8 mouse cellular contexts compared by ENCODE assay signal in genomic region chr3:9520728-9521054, GRCm38 (mm10).
DNase-seq lines count a peak whose midpoint lies in the region; ATAC-seq and TF ChIP-seq lines count a peak whose summit lies in the region.

No protein-coding gene starts in this region.

- H3K9me3 ChIP-seq in lung, embryonic 14.5 days (ENCODE audit: low read depth, low read length) = no peaks in the 10 kb centered on the region
- no peaks in the 10 kb centered on the region for H3K9me3 ChIP-seq in embryonic facial prominence, embryonic 14.5 days (ENCODE audit: control insufficient read depth, low read length)
- no peaks in the 10 kb centered on the region for H3K9me3 ChIP-seq in intestine, embryonic 14.5 days (ENCODE audit: control insufficient read depth, low read length)
- no peaks in the 10 kb centered on the region for H3K9me3 ChIP-seq in neural tube, embryonic 14.5 days (ENCODE audit: control insufficient read depth, low read length)

- no peak overlapping the region for H3K4me3 ChIP-seq in lung, embryonic 14.5 days (ENCODE audit: low read depth, low read length)
- no peak overlapping the region for H3K4me3 ChIP-seq in embryonic facial prominence, embryonic 14.5 days (ENCODE audit: low read depth, low read length)
- H3K4me3 ChIP-seq in intestine, embryonic 14.5 days (ENCODE audit: low read depth, low read length) = no peak overlapping the region
- no peak overlapping the region for H3K4me3 ChIP-seq in neural tube, embryonic 14.5 days (ENCODE audit: low read depth, low read length)

- peak overlapping the region; percentile 42 for H3K4me2 ChIP-seq in lung, embryonic 14.5 days
- H3K4me2 ChIP-seq in embryonic facial prominence, embryonic 14.5 days (ENCODE audit: low read depth, low read length) = peak overlapping the region; percentile 37
- H3K4me2 ChIP-seq in intestine, embryonic 14.5 days (ENCODE audit: low read length) = peak overlapping the region; percentile 33; the same call in 1 of the 2 replicates
- no peak overlapping the region for H3K4me2 ChIP-seq in neural tube, embryonic 14.5 days (ENCODE audit: low read depth, low read length)

- DNase-seq in lung, embryonic 14.5 days = no peak
- no peak for DNase-seq in lung, postnatal 4 days
- DNase-seq in embryonic facial prominence, embryonic 14.5 days (ENCODE audit: low spot score) = no peak
- DNase-seq in intestine, embryonic 14.5 days (ENCODE audit: low spot score) = no peak
- DNase-seq in B cell, adult 2 months = no peak
- DNase-seq in frontal cortex, postnatal 36 days (ENCODE audit: low spot score in 2 of 2) = no peak

- no peaks in the 10 kb centered on the region for H3K36me3 ChIP-seq in lung, embryonic 14.5 days (ENCODE audit: insufficient read depth)
- no peaks in the 10 kb centered on the region for H3K36me3 ChIP-seq in embryonic facial prominence, embryonic 14.5 days (ENCODE audit: control insufficient read depth, insufficient read depth, low read length)
- no peaks in the 10 kb centered on the region for H3K36me3 ChIP-seq in intestine, embryonic 14.5 days (ENCODE audit: control insufficient read depth, insufficient read depth, low read length)
- no peaks in the 10 kb centered on the region for H3K36me3 ChIP-seq in neural tube, embryonic 14.5 days (ENCODE audit: control insufficient read depth, insufficient read depth, low read length)

- peaks cover 39% of the 10 kb centered on the region for H3K4me1 ChIP-seq in lung, embryonic 14.5 days (ENCODE audit: insufficient read depth)
- H3K4me1 ChIP-seq in embryonic facial prominence, embryonic 14.5 days (ENCODE audit: control insufficient read depth, insufficient read depth, low read length) = peaks cover 49% of the 10 kb centered on the region
- peaks cover 36% of the 10 kb centered on the region for H3K4me1 ChIP-seq in intestine, embryonic 14.5 days (replicated peaks; ENCODE audit: control insufficient read depth, insufficient read depth, low read length)
- H3K4me1 ChIP-seq in neural tube, embryonic 14.5 days (ENCODE audit: control insufficient read depth, insufficient read depth, low read length) = peaks cover 29% of the 10 kb centered on the region

- H3K9ac ChIP-seq in lung, embryonic 14.5 days = no peak overlapping the region
- H3K9ac ChIP-seq in embryonic facial prominence, embryonic 14.5 days (ENCODE audit: low read depth, low read length) = no peak overlapping the region
- no peak overlapping the region for H3K9ac ChIP-seq in intestine, embryonic 14.5 days (ENCODE audit: low read length)
- H3K9ac ChIP-seq in neural tube, embryonic 14.5 days (replicated peaks; ENCODE audit: low read depth, low read length) = no peak overlapping the region; the same call in 1 of the 2 replicates

- no peaks in the 10 kb centered on the region for H3K27me3 ChIP-seq in lung, embryonic 14.5 days (ENCODE audit: insufficient read depth, low read length)
- H3K27me3 ChIP-seq in embryonic facial prominence, embryonic 14.5 days (replicated peaks; ENCODE audit: control insufficient read depth, insufficient read depth, low read length) = no peaks in the 10 kb centered on the region
- H3K27me3 ChIP-seq in intestine, embryonic 14.5 days (replicated peaks; ENCODE audit: control insufficient read depth, insufficient read depth, low read length) = no peaks in the 10 kb centered on the region
- H3K27me3 ChIP-seq in neural tube, embryonic 14.5 days (ENCODE audit: control insufficient read depth, insufficient read depth, low read length) = no peaks in the 10 kb centered on the region

- no peak for ATAC-seq in lung, embryonic 14.5 days (ENCODE audit: insufficient read depth)
- no peak for ATAC-seq in embryonic facial prominence, embryonic 14.5 days (ENCODE audit: low read depth)
- no peak for ATAC-seq in intestine, embryonic 14.5 days (replicated peaks; ENCODE audit: low FRiP score, low TSS enrichment, low read depth)
- no peak for ATAC-seq in neural tube, embryonic 14.5 days (ENCODE audit: low read depth)
- ATAC-seq in megakaryocyte-erythroid progenitor cell, adult 5-6 weeks (replicated peaks; ENCODE audit: low FRiP score, low TSS enrichment, poor library complexity, severe bottlenecking) = no peak

- peak overlapping the region; percentile 94 for H3K27ac ChIP-seq in lung, embryonic 14.5 days (ENCODE audit: low read depth)
- H3K27ac ChIP-seq in embryonic facial prominence, embryonic 14.5 days (replicated peaks; ENCODE audit: low read depth, low read length) = peak overlapping the region; percentile 83
- H3K27ac ChIP-seq in intestine, embryonic 14.5 days (ENCODE audit: low read depth) = peak overlapping the region; percentile 69
- H3K27ac ChIP-seq in neural tube, embryonic 14.5 days (ENCODE audit: low read depth, low read length) = peak overlapping the region; percentile 70

- 20% methylated on average over 7 of the region's 7 CpGs for WGBS in lung, embryonic 14.5 days
- 31% methylated on average over 7 of the region's 7 CpGs for WGBS in embryonic facial prominence, embryonic 14.5 days
- 27% methylated on average over 7 of the region's 7 CpGs for WGBS in intestine, embryonic 14.5 days
- WGBS in neural tube, embryonic 14.5 days = 30% methylated on average over 7 of the region's 7 CpGs

- TF ChIP-seq CTCF in lung, embryonic 14.5 days (IDR thresholded peaks at IDR 0.05; ENCODE audit: low read depth) = no peak; the same call in 1 of the 2 replicates
